Mouse (Mus musculus): ENCODE data around the gene Slc15a5.

DNA sequence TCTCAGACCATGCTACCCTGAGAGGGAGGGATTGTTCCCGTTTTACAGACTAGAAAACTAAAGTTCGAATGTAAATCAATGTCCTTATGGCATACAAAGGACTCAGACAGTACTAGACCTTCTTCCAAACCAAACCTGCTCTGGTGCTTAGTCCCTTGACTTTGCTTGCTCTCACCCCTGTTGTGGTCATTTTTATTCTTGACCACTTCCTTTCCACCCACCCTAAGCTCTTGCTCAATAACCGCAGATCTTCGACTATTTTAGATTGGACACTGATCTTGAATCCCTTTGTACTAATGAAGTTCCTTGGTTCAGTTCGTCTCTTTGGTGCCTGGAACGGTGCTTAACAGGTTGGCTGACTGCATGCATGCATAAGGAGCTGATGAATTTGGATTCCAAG lies 94.5 kb downstream of the Slc15a5 start:
- no peak for TF ChIP-seq CTCF (IDR thresholded peaks at IDR 0.05; ENCODE audit: borderline replicate concordance, extremely low read depth, insufficient read depth, insufficient read length)
- no peak for TF ChIP-seq POLR2A (IDR thresholded peaks at IDR 0.05; ENCODE audit: borderline replicate concordance, extremely low read depth, insufficient read depth, insufficient read length, poor library complexity, severe bottlenecking)
